Mouse (Mus musculus): ENCODE results near the gene Gm2244.
A peak's percentile ranks its signal among the peaks of the same experiment; 100 is the strongest.
"Not testable (repeated sequence)": the region's sequence is repeated elsewhere in the genome, so short reads cannot be mapped to it uniquely, and the experiment has no call there.

Gene Gm2244

DNA sequence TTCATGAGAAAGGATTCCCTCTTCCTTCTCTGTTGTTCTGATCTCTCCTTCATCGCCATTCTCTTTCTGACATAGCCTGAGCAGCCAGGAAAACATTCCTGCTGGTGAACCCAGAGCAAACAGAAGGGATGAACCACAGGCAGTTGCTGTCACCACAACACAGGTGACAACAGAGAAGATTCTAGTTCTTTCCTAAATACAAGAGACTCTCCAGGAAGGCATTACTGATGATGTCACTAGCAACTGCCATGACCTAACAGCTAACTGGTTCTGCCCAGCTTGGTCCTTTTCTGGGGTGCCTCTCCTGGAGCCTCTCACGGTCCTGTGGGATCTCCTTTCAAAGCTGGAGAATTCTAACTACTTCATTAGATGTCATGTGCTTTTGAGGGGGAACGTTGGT lies at the start of gene Gm2244:
Gm2244 (minus strand) TSS at position 101 of the 400 bp plus-strand sequence.
- DNase-seq: not testable (repeated sequence)

DNA sequence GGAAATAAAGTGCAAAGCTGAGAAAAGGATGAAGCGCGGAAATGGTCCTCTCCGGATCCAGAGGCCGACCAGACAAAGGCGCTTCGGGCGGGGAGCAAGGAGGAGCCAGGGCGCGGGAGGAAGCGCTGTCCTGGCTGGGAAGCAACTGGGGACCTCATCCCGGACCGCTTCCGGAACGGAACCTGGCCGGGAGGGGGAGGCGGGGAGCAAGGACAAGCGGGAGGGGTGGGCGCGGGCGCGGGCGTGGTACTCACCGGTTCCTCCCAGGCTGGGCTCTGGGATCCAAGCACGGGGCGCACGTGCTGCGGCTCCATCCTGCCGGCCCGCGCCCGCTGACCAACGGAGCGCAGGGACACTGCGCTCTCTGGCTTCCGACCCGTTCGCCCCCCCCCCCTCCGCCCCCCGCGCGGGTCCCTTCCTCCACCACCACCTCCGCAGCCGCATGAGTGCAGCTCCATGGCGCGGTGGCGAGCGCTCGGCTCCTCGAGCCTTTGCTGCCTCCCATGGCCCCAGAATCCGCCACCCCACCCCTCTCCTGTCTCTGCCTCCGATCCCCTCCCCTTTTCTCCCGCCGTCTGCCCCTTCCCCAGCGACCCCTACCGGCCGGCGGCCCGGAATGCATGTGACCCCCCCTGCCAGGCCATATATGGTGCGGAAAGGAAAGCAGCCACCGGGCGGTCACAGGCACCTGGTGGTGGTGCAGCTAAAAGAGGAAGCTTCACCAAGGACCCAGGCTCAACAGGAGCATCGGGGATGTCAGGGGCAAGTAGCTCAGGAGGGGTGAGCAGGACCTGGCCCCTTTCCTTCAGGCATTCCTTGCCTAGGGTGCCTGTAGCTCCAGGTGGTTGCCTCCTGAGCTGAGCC lies 35.3 kb upstream of the Gm2244 start, which contains the start of gene Gm2237:
Gm2237 (minus strand) TSS at position 332 of the 864 bp plus-strand sequence.
- peak; percentile 16 to 41 for DNase-seq

Data from thymus, postnatal 36 days (tissue).